Mouse (Mus musculus): ENCODE measurements around the gene Car5a.

Car5a gene

DNA sequence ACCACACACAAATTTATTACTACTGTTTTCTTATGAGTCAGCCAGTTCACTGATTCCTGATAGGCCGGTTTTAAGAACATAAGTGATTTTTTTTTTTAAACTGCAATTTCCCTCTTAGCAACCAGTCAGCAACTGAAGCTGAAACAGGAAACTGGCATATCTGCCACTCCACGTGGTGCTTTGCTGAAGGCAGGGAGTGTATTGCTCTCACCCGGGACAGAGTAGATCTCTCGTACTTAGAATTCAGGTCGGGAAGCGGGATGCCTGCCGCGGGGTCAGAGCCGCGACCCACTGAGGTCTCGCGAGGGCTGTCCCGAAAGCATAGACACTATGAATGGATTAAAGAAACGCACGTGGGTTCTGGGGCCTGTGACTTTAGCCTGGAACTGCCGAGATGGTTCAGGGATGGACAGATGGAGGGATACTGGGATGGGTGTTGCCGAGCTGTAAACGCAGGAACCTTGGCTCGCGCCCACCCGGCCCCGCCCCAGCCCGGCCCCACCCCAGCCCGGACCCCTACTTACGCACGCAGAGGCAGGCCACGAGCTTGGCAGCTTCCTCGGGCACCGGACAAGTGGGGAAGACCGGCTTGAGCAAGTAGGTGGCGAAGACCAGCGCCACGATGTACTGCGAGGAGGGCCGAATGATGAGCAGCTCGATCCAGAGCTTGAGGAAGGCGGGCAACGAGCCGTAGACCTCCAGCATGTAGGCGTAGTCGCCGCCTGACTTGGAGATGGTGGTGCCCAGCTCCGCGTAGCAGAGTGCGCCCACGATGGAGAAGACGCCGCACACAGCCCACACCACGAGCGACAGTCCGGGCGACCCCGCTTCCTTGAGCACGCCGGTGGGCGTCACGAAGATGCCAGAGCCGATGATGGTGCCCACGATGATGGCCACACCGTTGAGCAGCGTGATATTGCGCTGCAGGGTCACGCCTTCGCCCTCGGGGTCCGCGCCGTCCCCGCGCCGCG is 37.9 kb downstream of the Car5a start:
- peak; percentile 30 for DNase-seq (ENCODE audit: low read depth)

GRCm38 (mm10) chr8:121905864-121906263 is 38.8 kb downstream of the Car5a start:
- DNase-seq (ENCODE audit: low read depth), result no peak

DNA sequence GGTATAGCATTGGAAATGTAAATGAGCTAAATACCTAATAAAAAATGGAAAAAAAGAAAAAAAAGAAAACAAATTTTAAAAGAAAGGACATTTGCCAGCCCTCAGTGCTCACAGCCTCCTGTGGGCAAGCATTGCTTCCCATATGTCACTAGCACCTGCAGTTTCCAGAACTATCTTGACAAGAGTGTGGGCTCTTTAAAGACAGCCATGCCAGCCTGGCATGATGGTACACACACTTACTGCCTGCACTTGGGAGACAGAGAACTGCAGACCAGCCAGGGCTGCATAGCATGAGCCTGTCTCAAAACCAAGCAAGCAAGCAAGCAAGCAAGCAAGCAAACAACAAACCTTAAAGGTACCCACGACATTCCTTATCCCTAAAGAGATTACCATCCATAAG is 39.3 kb downstream of the Car5a start:
- no peak for DNase-seq (ENCODE audit: low read depth)

GRCm38 (mm10) chr8:121904999-121905398 is 39.7 kb downstream of the Car5a start:
- DNase-seq (ENCODE audit: low read depth), result no peak

DNA sequence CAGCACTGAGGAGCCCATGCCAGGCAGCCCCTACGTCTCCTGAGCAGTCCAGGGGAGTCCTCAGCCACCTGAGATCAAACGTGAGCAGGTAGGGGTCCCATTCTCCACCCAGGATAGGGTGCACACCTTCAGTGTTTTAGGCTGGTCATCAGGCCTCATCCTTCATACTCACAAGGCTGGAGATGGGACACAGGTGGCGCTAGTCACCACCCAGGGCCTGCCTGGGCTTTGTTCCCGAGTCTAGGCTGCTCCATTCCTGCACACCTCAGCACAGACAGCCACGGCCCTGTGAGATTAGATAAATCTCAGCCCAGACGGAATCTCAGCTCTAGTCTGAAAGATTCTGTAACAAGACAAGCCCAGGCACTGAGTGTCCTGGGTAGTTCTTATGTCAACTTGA is 40.7 kb downstream of the Car5a start:
- DNase-seq (ENCODE audit: low read depth), result no peak

- DNase-seq (ENCODE audit: low read depth), result no peak
These were observed 43.0 kb downstream of the Car5a start for GRCm38 (mm10) chr8:121901498-121902236.

GRCm38 (mm10) chr8:121899180-121900044 is 45.3 kb downstream of the Car5a start:
- DNase-seq (ENCODE audit: low read depth), result peak; percentile 90

DNA sequence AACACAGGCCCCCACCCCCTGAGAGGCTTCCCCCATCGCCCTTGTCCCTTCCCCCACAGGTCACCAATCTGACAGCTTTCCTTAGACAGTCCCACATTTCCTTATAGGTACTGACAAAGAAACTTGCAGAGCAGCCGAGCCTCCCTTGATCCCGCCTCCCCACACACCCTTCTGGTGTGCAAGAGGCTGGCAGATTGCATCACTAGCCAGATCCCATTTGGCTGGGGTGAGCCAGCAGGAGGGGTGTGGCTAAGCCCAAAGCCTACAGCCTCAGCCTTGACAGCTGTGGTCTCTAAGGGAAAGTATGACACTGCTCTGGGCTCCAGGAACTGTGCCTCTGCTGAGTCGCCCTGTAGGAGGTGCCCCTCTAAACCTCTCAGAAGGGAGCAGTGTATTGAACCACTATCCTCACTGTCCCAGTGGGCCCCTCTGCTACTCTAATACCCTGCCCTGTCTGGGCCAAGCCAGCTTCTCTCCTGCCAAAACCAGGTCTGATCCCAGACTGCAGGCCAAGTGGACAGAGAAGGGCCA is 46.2 kb downstream of the Car5a start:
- peak; percentile 91 for DNase-seq (ENCODE audit: low read depth)

- no peak for DNase-seq (ENCODE audit: low read depth)
These were observed 46.8 kb downstream of the Car5a start for GRCm38 (mm10) chr8:121897871-121898381.

DNA sequence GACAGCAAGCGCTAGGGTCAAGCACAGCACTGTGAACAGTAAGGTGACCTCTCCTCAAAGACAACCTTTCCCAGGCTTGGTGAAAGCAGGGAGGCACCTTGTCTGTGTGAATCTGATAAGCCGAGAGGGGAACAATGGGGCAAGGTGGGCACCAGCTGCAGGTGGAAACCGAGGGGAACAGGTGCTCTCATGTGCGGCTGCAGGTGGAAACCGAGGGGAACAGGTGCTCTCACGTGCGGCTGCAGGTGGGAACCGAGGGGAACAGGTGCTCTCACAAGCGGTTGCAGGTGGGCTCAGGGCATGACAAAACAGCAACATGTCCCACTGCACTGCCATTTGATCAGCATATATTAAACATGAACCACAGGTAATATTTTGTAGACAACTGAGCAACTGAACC is 47.5 kb downstream of the Car5a start:
- DNase-seq (ENCODE audit: low read depth), result no peak

DNA sequence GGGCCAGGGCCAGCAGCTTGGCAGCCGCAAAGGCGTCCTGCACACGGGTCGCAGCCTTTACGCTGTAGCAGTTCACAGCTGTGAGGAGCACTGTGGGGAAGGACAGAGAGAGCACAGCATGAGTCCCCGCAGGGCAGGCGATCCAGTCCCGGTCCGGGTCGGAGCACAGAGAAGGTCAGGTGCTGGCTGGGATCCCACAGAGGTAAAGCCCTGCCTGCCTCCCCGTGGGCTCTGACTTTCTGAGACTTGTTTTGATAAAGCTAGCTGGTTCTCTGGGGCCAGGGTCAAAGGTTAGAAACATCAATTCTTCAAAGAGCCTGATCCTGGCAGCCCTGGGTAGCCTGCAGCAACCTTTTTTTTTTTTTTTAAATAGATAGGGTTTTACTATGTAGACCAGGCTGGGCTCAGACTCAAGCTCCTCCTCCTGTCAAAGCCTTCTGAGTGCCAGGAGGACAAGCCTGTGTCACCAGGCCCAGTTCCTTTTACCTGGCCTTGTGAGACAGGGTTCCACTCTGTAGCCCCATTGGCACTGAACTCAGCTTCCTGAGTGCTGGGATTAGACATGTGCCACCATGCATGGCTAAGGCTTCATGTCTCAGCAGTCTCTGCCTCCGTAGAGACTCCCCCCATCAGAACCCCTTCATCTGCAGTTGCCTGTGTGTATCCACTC is 48.1 kb downstream of the Car5a start:
- no peak for DNase-seq (ENCODE audit: low read depth)

DNA sequence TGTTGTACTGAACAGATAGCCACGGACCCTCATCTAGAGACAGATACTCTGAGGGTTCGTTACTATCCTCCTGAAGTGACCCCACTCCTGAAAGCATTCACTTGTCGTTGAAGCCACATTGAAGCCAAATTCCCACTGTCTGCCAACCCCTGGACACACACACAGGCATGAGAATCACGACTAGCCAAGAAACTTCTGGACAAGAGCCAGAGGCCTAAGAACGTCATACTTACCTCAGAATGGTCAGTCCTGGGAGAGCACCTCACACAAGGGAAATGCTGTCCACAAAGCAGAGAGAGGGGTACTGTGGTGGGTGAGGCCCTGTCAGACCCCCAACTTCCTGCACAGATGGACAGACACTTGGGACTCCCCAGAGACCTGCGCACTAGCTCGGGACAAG is 48.8 kb downstream of the Car5a start:
- DNase-seq (ENCODE audit: low read depth), result no peak

DNA sequence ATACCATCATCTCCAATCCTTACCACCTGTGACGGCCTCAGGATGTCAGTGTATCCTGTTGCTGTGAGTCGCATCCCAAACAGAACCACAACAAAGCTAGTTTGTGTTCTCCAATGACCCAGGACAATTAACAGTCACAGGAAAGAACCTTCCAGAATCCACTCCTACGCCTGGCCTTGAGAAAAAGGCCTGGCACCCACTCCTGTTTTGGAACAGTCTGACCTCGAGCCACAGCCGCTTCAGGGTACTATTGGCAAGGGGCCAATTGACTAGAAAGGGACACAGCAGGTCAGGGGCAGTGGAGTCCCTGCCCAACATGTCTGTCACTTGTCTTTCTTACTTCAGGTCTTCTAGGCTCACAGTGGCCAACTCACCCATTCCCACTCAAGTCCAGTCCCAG is 51.8 kb downstream of the Car5a start:
- DNase-seq (ENCODE audit: low read depth), result no peak

- no peak for DNase-seq (ENCODE audit: low read depth)
These were observed 54.6 kb downstream of the Car5a start for GRCm38 (mm10) chr8:121889810-121890785.

DNA sequence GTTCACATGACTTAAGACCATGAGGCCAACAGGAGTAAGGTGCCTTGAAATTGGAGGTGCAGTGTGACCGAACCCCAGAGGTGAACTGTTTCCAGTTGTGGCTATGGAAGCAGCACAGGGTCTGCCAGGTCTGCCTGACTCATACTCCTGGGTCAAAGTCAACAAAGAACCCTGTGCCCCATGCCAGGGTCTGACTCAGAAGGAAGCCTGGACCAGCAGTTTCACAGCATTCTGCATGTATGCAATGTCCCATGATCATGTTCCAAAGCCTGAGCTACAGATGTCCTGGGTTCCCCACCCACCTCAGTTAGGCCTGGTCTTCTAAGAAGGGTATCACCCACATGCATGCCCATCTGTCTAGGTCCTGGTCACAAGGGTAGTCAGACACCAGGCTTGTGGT is 55.4 kb downstream of the Car5a start:
- no peak for DNase-seq (ENCODE audit: low read depth)

DNA sequence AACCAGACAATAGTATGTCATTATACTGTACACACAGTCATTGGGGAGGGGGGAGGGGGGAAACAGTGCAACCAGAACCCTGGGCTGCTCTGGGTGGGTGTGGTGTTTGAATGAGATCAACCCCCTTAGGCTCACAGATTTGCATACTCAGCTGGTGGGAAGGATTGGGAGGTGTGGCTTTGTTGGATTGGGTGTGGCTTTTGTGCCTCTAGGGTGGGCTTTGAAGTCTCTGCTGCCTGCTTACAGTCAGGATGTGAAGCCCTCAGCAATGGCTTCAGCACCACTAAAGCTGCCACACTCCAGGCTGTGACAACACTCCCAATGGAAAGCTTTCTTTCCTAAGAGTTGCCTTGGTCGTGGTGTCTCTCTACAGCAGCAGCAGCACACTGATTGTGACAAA is 57.2 kb downstream of the Car5a start:
- DNase-seq (ENCODE audit: low read depth), result no peak

DNA sequence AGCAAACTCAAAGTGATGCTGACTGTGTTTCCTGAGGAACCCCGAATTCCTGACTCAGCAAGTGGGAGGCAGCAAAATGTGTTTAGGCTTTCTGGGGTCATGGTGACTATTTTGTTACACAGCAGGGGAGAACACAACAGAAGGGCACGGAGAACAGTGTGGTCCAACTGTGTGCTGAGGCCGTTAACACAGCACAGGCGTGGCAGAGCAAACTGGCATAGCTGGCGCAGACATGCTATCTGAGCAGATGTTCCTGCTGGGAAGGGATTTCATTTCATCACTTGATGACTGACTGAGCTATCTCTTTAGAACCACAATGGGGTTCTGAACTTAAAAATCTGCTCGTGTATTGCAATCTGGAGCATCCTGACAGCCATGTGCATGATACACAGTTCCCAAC is 59.3 kb downstream of the Car5a start:
- no peak for DNase-seq (ENCODE audit: low read depth)

DNA sequence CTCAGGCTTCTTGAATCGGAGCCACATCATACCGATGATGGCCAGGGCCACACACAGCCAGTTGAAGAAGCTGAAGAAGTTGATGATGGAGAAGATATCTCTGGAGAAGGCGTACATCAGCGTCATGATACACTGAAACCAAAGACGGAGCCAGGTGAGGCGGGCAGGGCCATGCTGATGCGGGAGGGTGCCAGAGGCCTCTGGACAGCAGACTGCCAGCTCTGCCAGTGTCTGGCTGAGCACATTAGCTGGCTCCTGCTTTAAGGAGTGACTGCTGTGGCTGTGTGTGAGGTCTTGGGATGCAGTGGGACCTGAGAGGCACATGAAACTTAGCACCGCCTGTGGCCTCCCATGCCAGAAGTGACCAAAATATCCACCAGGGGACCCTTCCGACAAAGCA is 59.7 kb downstream of the Car5a start:
- DNase-seq (ENCODE audit: low read depth), result no peak

DNA sequence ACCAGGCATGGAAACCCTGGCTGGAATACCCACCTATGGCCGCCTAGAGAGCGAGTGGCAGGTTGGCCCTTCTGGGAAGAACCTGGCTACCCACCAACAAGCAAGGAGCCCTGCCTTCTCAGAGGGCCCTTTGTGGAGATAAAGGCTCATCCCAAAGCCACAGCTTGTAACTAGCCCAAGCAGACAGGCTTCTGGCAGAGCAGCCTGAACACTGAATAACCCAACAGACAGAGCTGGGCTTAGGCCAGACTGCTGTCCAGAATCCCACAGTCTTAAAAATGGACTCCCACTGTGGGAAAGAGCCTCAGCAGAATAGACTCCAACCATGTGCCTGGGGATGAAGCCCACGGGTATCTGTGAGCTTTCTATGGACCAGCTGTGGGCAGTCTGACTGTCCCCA is 60.5 kb downstream of the Car5a start:
- no peak for DNase-seq (ENCODE audit: low read depth)

- DNase-seq (ENCODE audit: low read depth), result no peak
These were observed 62.8 kb downstream of the Car5a start for GRCm38 (mm10) chr8:121881921-121882320.
